Mouse (Mus musculus): ENCODE measurements around the gene Batf2.

- no peak for TF ChIP-seq RAD21 (IDR thresholded peaks at IDR 0.05; ENCODE audit: low read depth, low read length)
- TF ChIP-seq CTCF (conservative IDR thresholded peaks at IDR 0.05 in 1 of 2, IDR thresholded peaks at IDR 0.05 in 1 of 2; ENCODE audit: low read depth in 2 of 2, low read length in 2 of 2): no peak
- no peak for TF ChIP-seq POLR2A (IDR thresholded peaks at IDR 0.05; ENCODE audit: low read depth, low read length)
Observed at GRCm38 (mm10) chr19:6102169-6102853, 38.5 kb upstream of the Batf2 start.
